Mouse (Mus musculus): ENCODE results near the gene Klhl30. TPM values are rescaled to one million over a fixed set of nuclear protein-coding genes. Genes with fewer than 3 reads are reported as not detected.

Klhl30 gene
- polyA plus RNA-seq, 1 experiment from 2014 or later: 0.10 TPM

- Histone ChIP-seq H3K4me1 (peaks cover 12% of the 10 kb centered on the region), H3K9me3 (no peaks in the 10 kb centered on the region), H3K4me2 (no peak overlapping the region), H3K36me3 (replicated peaks) (peaks cover 26% of the 10 kb centered on the region), H3K27me3 (peaks cover 25% of the 10 kb centered on the region), H3K9ac (no peak overlapping the region), H3K27ac (no peak overlapping the region), H3K4me3 (replicated peaks) (no peak overlapping the region)
- 93% methylated on average over 3 of the region's 3 CpGs for WGBS
- ATAC-seq (ENCODE audit: low FRiP score): no peak
Observed at GRCm38 (mm10) chr1:91367295-91367694, 16.5 kb downstream of the Klhl30 start.

- Histone ChIP-seq H3K27me3 (peaks cover 25% of the 10 kb centered on the region), H3K27ac (0 out of 2 replicates have a peak overlapping the region, but pooled peaks have one; percentile 19), H3K36me3 (replicated peaks) (peaks cover 47% of the 10 kb centered on the region), H3K4me2 (no peak overlapping the region), H3K9ac (no peak overlapping the region), H3K4me3 (replicated peaks) (no peak overlapping the region), H3K9me3 (no peaks in the 10 kb centered on the region), H3K4me1 (peaks cover 12% of the 10 kb centered on the region)
- 77% methylated on average over 4 of the region's 4 CpGs for WGBS
- no peak for ATAC-seq (ENCODE audit: low FRiP score)
Observed at GRCm38 (mm10) chr1:91369408-91369807, 18.6 kb downstream of the Klhl30 start.

- ATAC-seq (ENCODE audit: low FRiP score): no peak
- H3K27me3 ChIP-seq: peaks cover 23% of the 10 kb centered on the region
- peaks cover 54% of the 10 kb centered on the region for H3K36me3 ChIP-seq (replicated peaks)
- WGBS: 90% methylated on average over 23 of the region's 23 CpGs
- H3K9ac ChIP-seq: no peak overlapping the region
- peaks cover 12% of the 10 kb centered on the region for H3K4me1 ChIP-seq
- no peaks in the 10 kb centered on the region for H3K9me3 ChIP-seq
- H3K4me2 ChIP-seq: no peak overlapping the region
- H3K4me3 ChIP-seq (replicated peaks): no peak overlapping the region
- no peak overlapping the region for H3K27ac ChIP-seq
Observed at GRCm38 (mm10) chr1:91370055-91370454, 19.2 kb downstream of the Klhl30 start.

DNA sequence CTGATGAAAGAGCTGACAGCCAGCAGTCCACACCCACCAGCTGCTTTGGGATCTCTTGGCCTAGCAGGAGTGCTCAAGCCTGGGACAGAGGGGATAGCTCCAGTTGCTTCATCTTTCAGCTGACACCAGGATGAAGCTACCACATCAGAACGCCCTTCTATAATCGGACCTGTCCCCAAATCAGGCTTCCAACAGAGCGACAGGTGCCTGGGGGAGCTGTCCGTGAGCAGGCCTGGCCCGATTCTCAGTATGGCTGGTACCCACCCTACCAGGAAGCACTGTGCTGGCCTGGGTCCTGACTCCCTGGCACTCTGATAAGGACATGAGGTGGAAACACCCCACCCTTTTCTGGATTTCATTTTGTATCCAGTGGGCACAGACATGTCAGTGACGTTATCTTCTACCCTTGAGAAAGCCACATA is 22.6 kb downstream of the Klhl30 start:
- ATAC-seq (ENCODE audit: low FRiP score): no peak
- H3K9ac ChIP-seq: no peak overlapping the region
- H3K27me3 ChIP-seq: no peaks in the 10 kb centered on the region
- no peak overlapping the region for H3K4me3 ChIP-seq (replicated peaks)
- H3K27ac ChIP-seq: no peak overlapping the region
- WGBS: 95% methylated on average over 6 of the region's 6 CpGs
- H3K4me2 ChIP-seq: no peak overlapping the region
- H3K4me1 ChIP-seq: no peaks in the 10 kb centered on the region
- no peaks in the 10 kb centered on the region for H3K9me3 ChIP-seq
- peaks cover 88% of the 10 kb centered on the region for H3K36me3 ChIP-seq (replicated peaks)

DNA sequence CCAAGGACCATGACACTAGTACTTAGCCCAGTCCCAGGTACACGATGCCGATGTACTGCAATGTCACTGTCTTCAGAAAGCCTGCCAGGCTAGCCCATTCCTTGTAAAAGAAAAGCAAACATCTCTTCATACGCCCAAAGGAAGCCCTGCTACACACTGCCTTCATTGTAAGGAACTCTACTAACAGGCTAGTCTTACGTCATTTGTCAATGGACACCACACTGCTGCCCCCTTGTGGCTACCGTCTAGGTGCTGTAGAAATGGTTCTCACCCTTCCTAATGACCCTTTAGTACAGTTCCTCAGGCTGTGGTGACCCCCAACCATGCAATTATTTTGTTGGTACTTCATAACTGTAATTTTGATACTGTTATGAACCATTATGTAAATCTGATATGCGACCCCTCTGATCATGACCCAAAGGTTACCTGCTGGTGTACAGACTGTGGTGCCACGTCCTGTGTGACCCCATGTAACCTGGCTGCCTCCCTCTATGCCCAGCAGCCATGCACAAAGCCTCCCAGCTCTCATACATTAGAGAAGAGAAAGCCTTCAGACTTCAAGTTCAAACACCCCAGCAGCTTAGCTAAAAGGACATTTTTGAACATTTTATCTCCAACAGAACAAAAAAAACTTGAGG is 29.8 kb downstream of the Klhl30 start:
- H3K27me3 ChIP-seq: no peaks in the 10 kb centered on the region
- no peak overlapping the region for H3K9ac ChIP-seq
- 63% methylated on average over 7 of the region's 7 CpGs for WGBS
- H3K36me3 ChIP-seq (replicated peaks): peaks cover 95% of the 10 kb centered on the region
- no peak overlapping the region for H3K4me2 ChIP-seq
- H3K4me1 ChIP-seq: no peaks in the 10 kb centered on the region
- ATAC-seq (ENCODE audit: low FRiP score): 0 out of 2 replicates have a peak, but pooled peaks have one; percentile 4
- H3K27ac ChIP-seq: no peak overlapping the region
- H3K9me3 ChIP-seq: no peaks in the 10 kb centered on the region
- H3K4me3 ChIP-seq (replicated peaks): no peak overlapping the region

DNA sequence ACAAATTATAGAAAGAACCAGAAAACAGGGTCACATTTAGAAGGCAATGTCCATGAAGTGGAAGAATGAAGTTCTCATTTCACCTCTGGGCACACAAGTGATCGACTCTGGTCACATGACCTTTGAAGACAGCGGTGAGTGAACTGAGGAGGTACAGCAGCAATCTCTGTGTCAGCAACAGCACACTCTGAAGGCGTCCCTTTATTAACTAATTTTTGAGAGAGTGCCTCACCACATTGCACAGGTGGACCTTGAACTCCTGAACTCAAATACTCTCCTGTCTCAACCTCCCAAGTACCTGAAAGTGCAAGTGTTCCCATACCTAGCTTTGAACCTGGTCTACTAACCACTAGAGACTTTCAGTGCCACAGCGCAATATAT is 30.3 kb downstream of the Klhl30 start:
- H3K4me1 ChIP-seq: no peaks in the 10 kb centered on the region
- no peak for ATAC-seq (ENCODE audit: low FRiP score)
- no peak overlapping the region for H3K4me2 ChIP-seq
- no peak overlapping the region for H3K4me3 ChIP-seq (replicated peaks)
- no peak overlapping the region for H3K27ac ChIP-seq
- H3K27me3 ChIP-seq: no peaks in the 10 kb centered on the region
- H3K9me3 ChIP-seq: no peaks in the 10 kb centered on the region
- no peak overlapping the region for H3K9ac ChIP-seq
- H3K36me3 ChIP-seq (replicated peaks): peaks cover 94% of the 10 kb centered on the region
- WGBS: 95% methylated on average over 4 of the region's 4 CpGs

DNA sequence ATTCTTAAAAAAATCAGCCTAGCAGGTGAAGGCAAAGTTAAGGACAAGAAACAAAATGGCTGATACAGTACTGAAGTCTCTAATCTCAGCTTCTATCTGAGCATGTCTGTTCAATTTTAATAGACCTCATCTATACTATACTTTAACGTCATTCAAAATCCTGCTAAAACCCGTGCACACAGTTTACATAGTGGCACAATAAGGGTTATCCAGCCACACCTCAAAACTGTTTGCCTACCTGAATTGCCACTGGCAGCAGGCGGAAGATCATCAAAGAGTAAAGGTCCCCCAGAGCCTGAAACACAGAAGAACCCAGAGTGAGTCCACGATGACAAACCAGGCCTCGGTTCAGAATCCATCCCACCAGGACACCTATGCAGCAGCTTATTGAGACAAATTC is 39.6 kb downstream of the Klhl30 start:
- no peak overlapping the region for H3K4me2 ChIP-seq
- no peak overlapping the region for H3K4me3 ChIP-seq (replicated peaks)
- no peak overlapping the region for H3K27ac ChIP-seq
- no peak for ATAC-seq (ENCODE audit: low FRiP score)
- H3K9me3 ChIP-seq: no peaks in the 10 kb centered on the region
- H3K36me3 ChIP-seq (replicated peaks): peaks cover 83% of the 10 kb centered on the region
- WGBS: 92% methylated on average over 5 of the region's 5 CpGs
- H3K4me1 ChIP-seq: peaks cover 8% of the 10 kb centered on the region; the same call in 1 of the 2 replicates
- H3K9ac ChIP-seq: no peak overlapping the region
- no peaks in the 10 kb centered on the region for H3K27me3 ChIP-seq

DNA sequence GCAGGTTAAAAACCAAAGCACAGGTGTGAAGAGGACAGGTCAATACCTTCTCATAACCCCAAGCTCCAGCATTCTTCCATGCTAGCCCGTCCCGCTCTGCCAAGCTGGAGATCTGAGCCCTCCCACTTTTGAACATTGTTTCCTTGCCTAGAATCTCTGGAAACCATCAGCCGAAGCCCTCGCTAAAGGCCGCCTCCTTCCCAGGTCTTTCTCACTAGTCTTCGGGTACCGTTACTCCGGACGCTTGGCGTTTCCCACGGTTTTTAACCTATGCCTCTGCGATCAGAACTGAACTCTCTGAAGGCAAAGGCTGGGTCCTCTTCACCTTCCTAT is 47.1 kb downstream of the Klhl30 start:
- peak overlapping the region; percentile 87 for H3K27ac ChIP-seq
- H3K27me3 ChIP-seq: peaks cover 5% of the 10 kb centered on the region; the same call in 1 of the 2 replicates
- WGBS: under 1% methylated on average over 12 of the region's 12 CpGs
- H3K4me3 ChIP-seq (replicated peaks): peak overlapping the region; percentile 88
- H3K4me1 ChIP-seq: peaks cover 31% of the 10 kb centered on the region
- no peaks in the 10 kb centered on the region for H3K9me3 ChIP-seq
- ATAC-seq (ENCODE audit: low FRiP score): no peak
- peaks cover 19% of the 10 kb centered on the region for H3K36me3 ChIP-seq (replicated peaks)
- peak overlapping the region; percentile 96 for H3K9ac ChIP-seq
- H3K4me2 ChIP-seq: peak overlapping the region; percentile 78

GRCm38 (mm10) chr1:91398260-91399062 is 47.6 kb downstream of the Klhl30 start, which contains the start of gene Ilkap:
Ilkap (minus strand) TSS chr1:91398815.
- Histone ChIP-seq H3K9ac (peak within 1 kb of the TSS; percentile 96), H3K4me1 (peaks cover 31% of the 10 kb centered on the region), H3K4me2 (peak within 1 kb of the TSS; percentile 78), H3K36me3 (replicated peaks) (peaks cover 14% of the 10 kb centered on the region), H3K27ac (peak within 1 kb of the TSS; percentile 87), H3K27me3 (peaks cover 5% of the 10 kb centered on the region; the same call in 1 of the 2 replicates), H3K4me3 (replicated peaks) (peak within 1 kb of the TSS; percentile 88), H3K9me3 (no peaks in the 10 kb centered on the region)
- ATAC-seq (ENCODE audit: low FRiP score): peak; percentile 97
- WGBS: under 1% methylated on average over 71 of the region's 91 CpGs

DNA sequence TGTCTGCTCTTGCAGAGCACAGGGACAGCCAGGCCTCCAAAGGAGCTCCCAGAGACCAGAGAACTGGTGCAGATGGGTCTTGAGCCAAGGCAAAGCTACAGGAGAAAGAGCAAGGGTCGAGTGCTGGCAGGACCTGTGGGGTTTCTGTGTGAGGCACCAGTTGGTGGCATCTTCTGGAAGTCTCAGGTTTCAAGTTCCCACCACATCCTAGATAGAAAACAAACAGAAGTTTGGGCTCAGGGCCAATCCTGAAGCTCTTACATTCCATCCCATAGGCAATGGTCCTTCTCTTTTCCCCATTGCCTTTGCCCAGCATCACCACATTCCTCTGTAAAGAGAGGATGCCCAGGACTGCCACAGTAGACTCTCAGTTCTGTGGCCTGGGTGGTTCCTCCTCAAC is 54.2 kb downstream of the Klhl30 start:
- H3K36me3 ChIP-seq (replicated peaks): no peaks in the 10 kb centered on the region
- H3K27me3 ChIP-seq: peaks cover 13% of the 10 kb centered on the region
- no peak overlapping the region for H3K4me2 ChIP-seq
- no peak overlapping the region for H3K27ac ChIP-seq
- H3K9me3 ChIP-seq: no peaks in the 10 kb centered on the region
- H3K4me3 ChIP-seq (replicated peaks): no peak overlapping the region
- no peak for ATAC-seq (ENCODE audit: low FRiP score)
- WGBS: 42% methylated on average over 1 of the region's 1 CpGs
- H3K4me1 ChIP-seq: no peaks in the 10 kb centered on the region
- H3K9ac ChIP-seq: no peak overlapping the region

- no peak overlapping the region for H3K27ac ChIP-seq
- no peaks in the 10 kb centered on the region for H3K36me3 ChIP-seq (replicated peaks)
- peaks cover 13% of the 10 kb centered on the region for H3K27me3 ChIP-seq
- 63% methylated on average over 23 of the region's 23 CpGs for WGBS
- peaks cover 1% of the 10 kb centered on the region; the same call in 1 of the 2 replicates for H3K4me1 ChIP-seq
- H3K9me3 ChIP-seq: no peaks in the 10 kb centered on the region
- no peak overlapping the region for H3K4me3 ChIP-seq (replicated peaks)
- H3K4me2 ChIP-seq: no peak overlapping the region
- H3K9ac ChIP-seq: no peak overlapping the region
- no peak for ATAC-seq (ENCODE audit: low FRiP score)
Observed at GRCm38 (mm10) chr1:91405406-91406169, 54.8 kb downstream of the Klhl30 start.

GRCm38 (mm10) chr1:91407819-91408218 is 57.0 kb downstream of the Klhl30 start:
- peaks cover 20% of the 10 kb centered on the region for H3K4me1 ChIP-seq
- no peak overlapping the region for H3K4me2 ChIP-seq
- H3K36me3 ChIP-seq (replicated peaks): peaks cover 3% of the 10 kb centered on the region; the same call in 1 of the 2 replicates
- no peak overlapping the region for H3K27ac ChIP-seq
- H3K4me3 ChIP-seq (replicated peaks): no peak overlapping the region
- ATAC-seq (ENCODE audit: low FRiP score): no peak
- H3K9ac ChIP-seq: no peak overlapping the region
- no peaks in the 10 kb centered on the region for H3K9me3 ChIP-seq
- WGBS: 90% methylated on average over 4 of the region's 4 CpGs
- H3K27me3 ChIP-seq: peaks cover 8% of the 10 kb centered on the region; the same call in 1 of the 2 replicates
